Mouse (Mus musculus) heart, embryonic 16.5 days (tissue): ENCODE data around the gene Bbof1. TPM values are rescaled to one million over a fixed set of nuclear protein-coding genes. Genes with fewer than 3 reads are reported as not detected.

Experiments
- ATAC-seq: fragments of 200-750 bp; cut with Nextera tagmentation; replicated peaks from 2 replicates; pipeline ENCODE4 v1.8.0; 2017; ENCODE audit warnings: moderate number of reproducible peaks; ENCODE audit not compliant: insufficient read depth, low FRiP score; ENCODE audit errors: extremely low read depth
- H3K27ac ChIP-seq: fragments of 300-500 bp; sonication (generic); 2 replicates; pipeline ENCODE4 v1.5.1; 2014; ENCODE audit warnings: mild to moderate bottlenecking, low read length, control low read depth, moderate library complexity
- H3K27me3 ChIP-seq: fragments of 300-500 bp; sonication (generic); 2 replicates; pipeline ENCODE4 v1.6.1; 2014; ENCODE audit warnings: low read length, mixed read lengths; ENCODE audit not compliant: control insufficient read depth, insufficient read depth
- H3K36me3 ChIP-seq: fragments of 300-500 bp; sonication (generic); 2 replicates; pipeline ENCODE4 v1.6.1; 2014; ENCODE audit not compliant: control insufficient read depth, insufficient read depth
- H3K4me1 ChIP-seq: fragments of 300-500 bp; sonication (generic); 2 replicates; pipeline ENCODE4 v1.6.1; 2014; ENCODE audit warnings: low read length, mixed read lengths; ENCODE audit not compliant: control insufficient read depth, insufficient read depth
- H3K4me2 ChIP-seq: fragments of 300-500 bp; sonication (generic); 2 replicates; pipeline ENCODE4 v1.6.1; 2014; ENCODE audit warnings: low read depth, mild to moderate bottlenecking, control low read depth, low read length
- H3K4me3 ChIP-seq: fragments of 300-500 bp; sonication (generic); 2 replicates; pipeline ENCODE4 v1.5.1; 2014; ENCODE audit warnings: mild to moderate bottlenecking, control low read depth, low read length
- H3K9ac ChIP-seq: fragments of 300-500 bp; sonication (generic); 2 replicates; pipeline ENCODE4 v1.6.1; 2014; ENCODE audit warnings: low read length, control low read depth
- H3K9me3 ChIP-seq: fragments of 300-500 bp; sonication (generic); replicated peaks from 2 replicates; pipeline ENCODE4 v1.6.1; 2016; ENCODE audit warnings: low read length; ENCODE audit not compliant: control insufficient read depth
- WGBS: fragments of 180-500 bp; shearing (Covaris S2); extraction: QIAGEN DNeasy Blood & Tissue Kit; methylation state at CpG from one replicate; pipeline ENCODE4 v1.1.7; 2014; 5-methylcytosine and 5-hydroxymethylcytosine counted together
- polyA plus RNA-seq: library from polyadenylated mRNA; unstranded; fragments of >200 nt; fragmentation: Nextera tagmentation; extraction: Ambion mirVana; gene quantifications from 2 replicates; pipeline ENCODE4 v1.2.1, GENCODE M21; 2015

The Bbof1 gene
- polyA plus RNA-seq, 1 experiment from 2014 or later, result 2.6 TPM

DNA sequence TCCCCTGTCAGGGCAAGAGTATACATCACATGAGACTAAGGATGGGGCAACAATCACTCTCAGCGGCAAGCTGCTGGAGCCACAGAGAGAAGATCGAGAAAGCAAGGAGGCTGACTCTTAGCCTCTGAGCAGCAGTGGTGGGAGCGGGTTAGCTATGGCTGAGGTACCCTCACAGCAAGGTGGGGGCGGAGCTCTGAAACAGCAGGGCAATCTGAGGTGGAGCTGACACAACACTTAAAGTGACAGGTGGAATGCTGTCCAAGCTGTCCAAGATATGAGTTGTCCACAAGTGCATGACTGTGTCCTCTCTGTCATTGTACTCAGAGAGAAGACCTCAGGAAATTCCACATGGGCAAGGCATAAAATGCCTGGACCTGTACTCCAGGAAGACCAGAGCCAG, 26.5 kb upstream of the Bbof1 start:
- peak overlapping the region; percentile 90 for H3K27ac ChIP-seq
- H3K4me3 ChIP-seq, result peak overlapping the region; percentile 45
- H3K27me3 ChIP-seq, result no peaks in the 10 kb centered on the region
- peaks cover 29% of the 10 kb centered on the region for H3K4me1 ChIP-seq
- WGBS, result 56% methylated on average over 4 of the region's 4 CpGs
- H3K9ac ChIP-seq, result peak overlapping the region; percentile 62
- H3K36me3 ChIP-seq, result peaks cover 20% of the 10 kb centered on the region
- ATAC-seq, result peak; percentile 74
- H3K9me3 ChIP-seq, result no peaks in the 10 kb centered on the region
- H3K4me2 ChIP-seq, result peak overlapping the region; percentile 57

- peaks cover 3% of the 10 kb centered on the region for H3K36me3 ChIP-seq
- peak; percentile 82 for ATAC-seq
- peaks cover 29% of the 10 kb centered on the region for H3K4me1 ChIP-seq
- WGBS, result 24% methylated on average over 5 of the region's 5 CpGs
- peak overlapping the region; percentile 45; the same call in 1 of the 2 replicates for H3K9ac ChIP-seq
- no peak overlapping the region for H3K4me3 ChIP-seq
- no peaks in the 10 kb centered on the region for H3K27me3 ChIP-seq
- no peaks in the 10 kb centered on the region for H3K9me3 ChIP-seq
- H3K27ac ChIP-seq, result peak overlapping the region; percentile 91
- 0 out of 2 replicates have a peak overlapping the region, but pooled peaks have one; percentile 17 for H3K4me2 ChIP-seq
Observed at GRCm38 (mm10) chr12:84384644-84385081, 24.2 kb upstream of the Bbof1 start.

GRCm38 (mm10) chr12:84385408-84385807, 23.5 kb upstream of the Bbof1 start:
- Histone ChIP-seq H3K9me3 (no peaks in the 10 kb centered on the region), H3K9ac (0 out of 2 replicates have a peak overlapping the region, but pooled peaks have one; percentile 7), H3K4me1 (peaks cover 29% of the 10 kb centered on the region), H3K27ac (peak overlapping the region; percentile 91), H3K4me3 (no peak overlapping the region), H3K36me3 (peaks cover 3% of the 10 kb centered on the region), H3K27me3 (no peaks in the 10 kb centered on the region), H3K4me2 (no peak overlapping the region)
- 80% methylated on average over 4 of the region's 4 CpGs for WGBS
- ATAC-seq, result no peak

GRCm38 (mm10) chr12:84388097-84388496, 20.8 kb upstream of the Bbof1 start:
- Histone ChIP-seq H3K4me2 (no peak overlapping the region), H3K27ac (no peak overlapping the region)

GRCm38 (mm10) chr12:84388774-84389400, 20.0 kb upstream of the Bbof1 start:
- Histone ChIP-seq H3K27me3 (no peaks in the 10 kb centered on the region), H3K9ac (no peak overlapping the region), H3K9me3 (no peaks in the 10 kb centered on the region), H3K36me3 (peaks cover 7% of the 10 kb centered on the region; the same call in 1 of the 2 replicates), H3K4me2 (0 out of 2 replicates have a peak overlapping the region, but pooled peaks have one; percentile 14), H3K4me1 (peaks cover 20% of the 10 kb centered on the region), H3K4me3 (no peak overlapping the region), H3K27ac (no peak overlapping the region)
- WGBS, result 69% methylated on average over 14 of the region's 14 CpGs
- no peak for ATAC-seq

More at GRCm38 (mm10) chr12:84388097-84388496, 20.8 kb upstream of the Bbof1 start:
- Histone ChIP-seq H3K36me3 (peaks cover 5% of the 10 kb centered on the region; the same call in 1 of the 2 replicates), H3K4me3 (no peak overlapping the region), H3K27me3 (no peaks in the 10 kb centered on the region), H3K4me1 (peaks cover 22% of the 10 kb centered on the region), H3K9me3 (no peaks in the 10 kb centered on the region), H3K9ac (no peak overlapping the region)
- ATAC-seq, result no peak
- WGBS, result 83% methylated on average over 8 of the region's 8 CpGs

- H3K4me3 ChIP-seq, result no peak overlapping the region
- 36% methylated on average over 6 of the region's 6 CpGs for WGBS
- peaks cover 8% of the 10 kb centered on the region for H3K4me1 ChIP-seq
- H3K27ac ChIP-seq, result no peak overlapping the region
- no peak overlapping the region for H3K9ac ChIP-seq
- H3K9me3 ChIP-seq, result no peaks in the 10 kb centered on the region
- no peaks in the 10 kb centered on the region for H3K27me3 ChIP-seq
- no peak overlapping the region for H3K4me2 ChIP-seq
- peak; percentile 75; the same call in 1 of the 2 replicates for ATAC-seq
- H3K36me3 ChIP-seq, result peaks cover 9% of the 10 kb centered on the region; the same call in 1 of the 2 replicates
Observed at GRCm38 (mm10) chr12:84390336-84390735, 18.5 kb upstream of the Bbof1 start.

- no peaks in the 10 kb centered on the region for H3K4me1 ChIP-seq
- 97% methylated on average over 4 of the region's 4 CpGs for WGBS
Observed at GRCm38 (mm10) chr12:84392681-84393080, 16.2 kb upstream of the Bbof1 start.

DNA sequence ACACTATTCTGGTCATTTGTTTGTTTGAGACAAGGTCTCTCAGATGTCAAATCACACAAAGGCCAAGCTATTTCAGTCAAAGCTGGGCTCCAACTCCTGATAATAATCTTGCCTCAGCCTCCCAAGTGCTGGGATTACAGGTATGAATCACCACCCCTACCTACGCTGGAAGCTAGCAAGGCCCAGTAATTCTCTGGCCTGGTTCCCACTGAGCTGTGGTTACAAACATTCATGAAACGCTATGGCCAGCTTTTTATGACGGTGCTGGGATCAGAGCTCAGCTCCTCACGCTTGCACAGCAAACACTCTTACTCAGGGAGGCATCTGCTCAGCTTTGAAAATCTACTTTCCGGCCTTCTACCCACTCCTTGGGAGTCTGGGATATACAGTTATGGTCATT, 15.0 kb upstream of the Bbof1 start:
- Histone ChIP-seq H3K4me2 (no peak overlapping the region), H3K36me3 (0 out of 2 replicates have a peak, but pooled peaks cover 9% of the 10 kb centered on the region), H3K4me1 (no peaks in the 10 kb centered on the region), H3K27ac (no peak overlapping the region), H3K9me3 (no peaks in the 10 kb centered on the region), H3K27me3 (no peaks in the 10 kb centered on the region), H3K9ac (no peak overlapping the region), H3K4me3 (no peak overlapping the region)
- no peak for ATAC-seq
- WGBS, result 74% methylated on average over 5 of the region's 5 CpGs

More at GRCm38 (mm10) chr12:84392681-84393080, 16.2 kb upstream of the Bbof1 start:
- H3K9ac ChIP-seq, result no peak overlapping the region
- H3K4me2 ChIP-seq, result no peak overlapping the region
- no peak overlapping the region for H3K4me3 ChIP-seq
- H3K27me3 ChIP-seq, result no peaks in the 10 kb centered on the region
- no peak overlapping the region for H3K27ac ChIP-seq
- 0 out of 2 replicates have a peak, but pooled peaks cover 9% of the 10 kb centered on the region for H3K36me3 ChIP-seq
- ATAC-seq, result no peak
- H3K9me3 ChIP-seq, result no peaks in the 10 kb centered on the region

DNA sequence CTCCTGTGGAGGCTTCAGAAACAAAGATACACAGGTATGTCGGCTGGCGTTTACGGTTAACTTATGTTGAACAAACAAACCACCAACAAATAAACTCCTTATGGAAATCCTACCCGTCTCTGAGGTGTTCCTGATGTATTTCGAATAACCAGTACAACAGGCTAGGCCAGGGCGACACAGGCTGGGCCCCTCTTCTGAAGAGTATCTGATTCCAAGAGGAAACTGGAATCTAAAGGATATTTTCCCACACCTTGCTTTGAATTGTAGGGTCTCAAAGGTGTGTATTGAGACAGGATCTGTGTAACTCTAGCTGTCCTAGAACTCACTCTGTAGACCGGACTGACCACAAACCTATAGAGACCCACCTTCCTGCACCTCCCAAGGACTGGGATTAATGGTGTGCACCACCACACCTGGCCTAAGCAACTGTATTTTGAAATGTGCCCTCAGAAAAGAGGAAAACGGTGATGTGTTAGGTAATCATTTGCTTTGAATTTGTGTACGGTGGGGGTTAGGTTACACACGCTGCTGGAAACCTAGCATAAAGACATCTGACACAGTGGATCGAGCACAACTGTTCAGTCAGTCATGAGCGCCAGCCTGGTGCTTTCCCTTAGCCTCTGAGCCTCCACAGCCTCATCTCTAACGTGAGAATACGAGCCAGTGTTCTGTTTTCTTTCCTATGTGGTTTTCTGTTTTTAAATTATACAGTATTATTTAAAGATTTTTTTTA, 11.8 kb upstream of the Bbof1 start:
- no peaks in the 10 kb centered on the region for H3K4me1 ChIP-seq
- no peak overlapping the region for H3K4me3 ChIP-seq
- WGBS, result 88% methylated on average over 14 of the region's 14 CpGs
- no peak for ATAC-seq
- no peaks in the 10 kb centered on the region for H3K9me3 ChIP-seq
- 0 out of 2 replicates have a peak, but pooled peaks cover 9% of the 10 kb centered on the region for H3K36me3 ChIP-seq
- H3K9ac ChIP-seq, result no peak overlapping the region
- no peaks in the 10 kb centered on the region for H3K27me3 ChIP-seq
- H3K27ac ChIP-seq, result no peak overlapping the region
- H3K4me2 ChIP-seq, result no peak overlapping the region
